Mouse (Mus musculus): Measurements from ENCODE around the gene Arfrp1. TPM values are rescaled to one million over a fixed set of nuclear protein-coding genes. Genes with fewer than 3 reads are reported as not detected.
A peak's percentile ranks its signal among the peaks of the same experiment; 100 is the strongest.

The Arfrp1 gene
- polyA plus RNA-seq (2012; rRNA removed) (81.0 and 89.9 TPM in 2 replicates), polyA plus RNA-seq (2014; fragmentation: Nextera tagmentation; extraction: Ambion mirVana) (50.0 and 54.7 TPM in 2 replicates)

DNA sequence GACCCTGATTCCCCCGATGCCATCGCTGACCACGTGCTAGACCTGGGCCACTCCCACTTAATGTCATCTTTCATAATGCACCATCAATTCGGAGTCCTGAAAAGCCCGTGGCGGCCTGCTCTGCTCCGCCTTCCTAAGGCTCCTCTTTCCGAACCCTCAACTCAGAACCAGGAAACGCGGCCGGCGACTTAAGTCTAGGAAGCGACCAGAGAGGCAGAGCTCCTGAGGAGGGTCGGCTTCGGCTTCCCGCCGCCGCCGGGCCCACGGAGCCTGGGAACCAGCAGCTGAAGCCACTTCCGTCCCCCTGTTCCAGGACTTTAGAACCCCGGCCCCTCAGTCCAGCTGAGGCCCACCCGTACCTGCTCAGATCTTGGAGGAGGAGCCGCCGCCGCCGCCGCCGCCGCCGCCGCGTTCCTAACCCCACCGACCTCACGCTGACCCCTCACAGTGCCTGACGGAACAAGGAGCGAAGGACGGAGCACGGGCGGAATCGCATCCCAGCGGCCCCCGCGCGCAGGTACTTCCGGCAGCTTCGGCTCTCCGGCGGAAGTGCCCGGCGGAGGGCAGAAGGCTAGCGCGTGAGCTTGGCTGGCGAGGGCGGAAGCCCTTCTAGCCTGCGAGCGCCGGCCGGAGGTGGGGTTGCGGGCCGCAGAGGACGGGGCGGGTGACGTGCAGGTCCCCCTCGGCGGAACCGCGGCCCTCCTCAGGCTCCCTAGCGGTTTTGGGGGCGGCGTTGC is at the start of gene Arfrp1, which contains the start of gene Zgpat:
Gene Arfrp1 (minus strand): TSS at position 545 of the 737 bp plus-strand sequence.
Gene Zgpat (plus strand): TSS at position 69 of the 737 bp plus-strand sequence.
- peaks cover 18% of the 10 kb centered on the region for H3K4me1 ChIP-seq (ENCODE audit: control insufficient read depth, insufficient read depth, low read length)
- H3K4me3 ChIP-seq (replicated peaks; ENCODE audit: low read length): peak within 1 kb of the TSS; percentile 85
- peak within 1 kb of the TSS; percentile 78 for H3K27ac ChIP-seq (replicated peaks; ENCODE audit: low read depth, low read length)
- no peaks in the 10 kb centered on the region for H3K27me3 ChIP-seq (ENCODE audit: control insufficient read depth, insufficient read depth, low read length)
- H3K9ac ChIP-seq (ENCODE audit: low read depth, low read length, severe bottlenecking): peak within 1 kb of the TSS; percentile 88
- 1% methylated on average over 49 of the region's 71 CpGs for WGBS
- H3K36me3 ChIP-seq (ENCODE audit: control insufficient read depth, insufficient read depth, low read length): peaks cover 41% of the 10 kb centered on the region
- DNase-seq (ENCODE audit: low spot score) (peak; percentile 83), ATAC-seq (ENCODE audit: low FRiP score, low read depth) (peak; percentile 90)
- peak within 1 kb of the TSS; percentile 91 for H3K4me2 ChIP-seq (replicated peaks; ENCODE audit: low read depth, low read length, severe bottlenecking)
- peak; percentile 74; the same call in 1 of the 2 replicates for TF ChIP-seq POLR2A (IDR thresholded peaks at IDR 0.05; ENCODE audit: borderline replicate concordance, extremely low read depth, insufficient read depth, insufficient read length)
- no peaks in the 10 kb centered on the region for H3K9me3 ChIP-seq (ENCODE audit: control insufficient read depth, low read length)

DNA sequence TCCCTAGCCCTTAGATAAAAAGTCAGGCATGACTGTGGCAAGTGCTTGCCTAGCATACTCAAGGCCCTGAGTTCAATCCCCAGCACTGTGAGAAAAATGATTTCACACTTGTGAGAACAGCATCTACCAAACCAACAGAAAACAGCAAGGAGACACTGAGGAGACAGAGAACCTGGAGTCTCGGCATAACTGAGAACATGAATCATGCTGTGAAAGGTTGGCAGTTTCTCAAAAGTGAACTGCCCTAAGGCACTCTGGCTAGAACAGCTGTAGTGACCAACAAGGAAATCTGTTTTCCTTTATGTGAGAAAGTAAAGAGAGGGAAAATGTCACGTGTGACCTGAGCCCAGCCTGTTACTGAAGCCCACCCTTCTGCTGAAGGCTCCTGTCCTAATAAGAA is 47.9 kb upstream of the Arfrp1 start:
- Histone ChIP-seq H3K9ac (ENCODE audit: low read depth, low read length, severe bottlenecking) (no peak overlapping the region), H3K9me3 (ENCODE audit: control insufficient read depth, low read length) (no peaks in the 10 kb centered on the region), H3K27ac (replicated peaks; ENCODE audit: low read depth, low read length) (no peak overlapping the region), H3K4me1 (ENCODE audit: control insufficient read depth, insufficient read depth, low read length) (no peaks in the 10 kb centered on the region), H3K4me2 (replicated peaks; ENCODE audit: low read depth, low read length, severe bottlenecking) (no peak overlapping the region), H3K4me3 (replicated peaks; ENCODE audit: low read length) (no peak overlapping the region), H3K36me3 (ENCODE audit: control insufficient read depth, insufficient read depth, low read length) (no peaks in the 10 kb centered on the region), H3K27me3 (ENCODE audit: control insufficient read depth, insufficient read depth, low read length) (no peaks in the 10 kb centered on the region)
- no peak for DNase-seq (ENCODE audit: low spot score)
- ATAC-seq (ENCODE audit: low FRiP score, low read depth): no peak
- no peak for TF ChIP-seq POLR2A (IDR thresholded peaks at IDR 0.05; ENCODE audit: borderline replicate concordance, extremely low read depth, insufficient read depth, insufficient read length)
- 29% methylated on average over 2 of the region's 2 CpGs for WGBS

GRCm38 (mm10) chr2:181410760-181411473 is 45.7 kb upstream of the Arfrp1 start:
- WGBS: 56% methylated on average over 4 of the region's 4 CpGs
- ATAC-seq (ENCODE audit: low FRiP score, low read depth): peak; percentile 80
- no peak overlapping the region for H3K9ac ChIP-seq (ENCODE audit: low read depth, low read length, severe bottlenecking)
- H3K4me2 ChIP-seq (replicated peaks; ENCODE audit: low read depth, low read length, severe bottlenecking): no peak overlapping the region
- no peaks in the 10 kb centered on the region for H3K36me3 ChIP-seq (ENCODE audit: control insufficient read depth, insufficient read depth, low read length)
- no peak for TF ChIP-seq POLR2A (IDR thresholded peaks at IDR 0.05; ENCODE audit: borderline replicate concordance, extremely low read depth, insufficient read depth, insufficient read length)
- no peaks in the 10 kb centered on the region for H3K9me3 ChIP-seq (ENCODE audit: control insufficient read depth, low read length)
- H3K4me3 ChIP-seq (replicated peaks; ENCODE audit: low read length): no peak overlapping the region
- peak; percentile 65 for DNase-seq (ENCODE audit: low spot score)
- no peak overlapping the region for H3K27ac ChIP-seq (replicated peaks; ENCODE audit: low read depth, low read length)
- no peaks in the 10 kb centered on the region for H3K27me3 ChIP-seq (ENCODE audit: control insufficient read depth, insufficient read depth, low read length)
- no peaks in the 10 kb centered on the region for H3K4me1 ChIP-seq (ENCODE audit: control insufficient read depth, insufficient read depth, low read length)

- Histone ChIP-seq H3K9ac (ENCODE audit: low read depth, low read length, severe bottlenecking) (no peak overlapping the region), H3K36me3 (ENCODE audit: control insufficient read depth, insufficient read depth, low read length) (no peaks in the 10 kb centered on the region), H3K4me3 (replicated peaks; ENCODE audit: low read length) (no peak overlapping the region), H3K4me2 (replicated peaks; ENCODE audit: low read depth, low read length, severe bottlenecking) (no peak overlapping the region), H3K27ac (replicated peaks; ENCODE audit: low read depth, low read length) (no peak overlapping the region), H3K4me1 (ENCODE audit: control insufficient read depth, insufficient read depth, low read length) (no peaks in the 10 kb centered on the region), H3K9me3 (ENCODE audit: control insufficient read depth, low read length) (no peaks in the 10 kb centered on the region), H3K27me3 (ENCODE audit: control insufficient read depth, insufficient read depth, low read length) (no peaks in the 10 kb centered on the region)
- TF ChIP-seq POLR2A (IDR thresholded peaks at IDR 0.05; ENCODE audit: borderline replicate concordance, extremely low read depth, insufficient read depth, insufficient read length): no peak
- WGBS: 78% methylated on average over 7 of the region's 7 CpGs
- ATAC-seq (ENCODE audit: low FRiP score, low read depth) (no peak), DNase-seq (ENCODE audit: low spot score) (no peak)
Observed at GRCm38 (mm10) chr2:181409643-181410042, 44.4 kb upstream of the Arfrp1 start.

DNA sequence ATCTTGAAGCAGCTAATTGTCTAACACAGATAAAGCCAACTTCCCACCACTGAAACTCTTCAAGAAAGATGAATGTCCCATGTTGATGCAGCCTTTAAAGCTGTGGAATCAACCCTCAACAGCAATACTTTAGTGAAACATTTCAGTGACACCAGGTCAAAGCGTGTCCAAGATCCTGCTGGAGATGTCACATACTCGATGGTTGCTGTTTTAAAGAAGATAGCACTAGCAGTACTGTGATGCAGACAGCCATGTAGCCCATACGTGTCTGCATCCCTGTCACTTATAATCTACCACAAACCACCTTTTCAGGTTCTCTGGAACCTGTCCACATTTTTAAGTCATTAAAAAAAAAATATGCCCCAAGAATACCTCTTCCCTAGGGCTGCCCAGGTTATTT is 38.5 kb upstream of the Arfrp1 start:
- no peak overlapping the region for H3K4me3 ChIP-seq (replicated peaks; ENCODE audit: low read length)
- ATAC-seq (ENCODE audit: low FRiP score, low read depth) (no peak), DNase-seq (ENCODE audit: low spot score) (no peak)
- no peaks in the 10 kb centered on the region for H3K27me3 ChIP-seq (ENCODE audit: control insufficient read depth, insufficient read depth, low read length)
- no peak overlapping the region for H3K27ac ChIP-seq (replicated peaks; ENCODE audit: low read depth, low read length)
- 87% methylated on average over 3 of the region's 3 CpGs for WGBS
- H3K9me3 ChIP-seq (ENCODE audit: control insufficient read depth, low read length): no peaks in the 10 kb centered on the region
- no peaks in the 10 kb centered on the region for H3K36me3 ChIP-seq (ENCODE audit: control insufficient read depth, insufficient read depth, low read length)
- H3K4me2 ChIP-seq (replicated peaks; ENCODE audit: low read depth, low read length, severe bottlenecking): no peak overlapping the region
- H3K9ac ChIP-seq (ENCODE audit: low read depth, low read length, severe bottlenecking): no peak overlapping the region
- H3K4me1 ChIP-seq (ENCODE audit: control insufficient read depth, insufficient read depth, low read length): no peaks in the 10 kb centered on the region
- no peak for TF ChIP-seq POLR2A (IDR thresholded peaks at IDR 0.05; ENCODE audit: borderline replicate concordance, extremely low read depth, insufficient read depth, insufficient read length)
